Comparison of ENCODE assay signal across 15 mouse cellular contexts in the genomic region with DNA sequence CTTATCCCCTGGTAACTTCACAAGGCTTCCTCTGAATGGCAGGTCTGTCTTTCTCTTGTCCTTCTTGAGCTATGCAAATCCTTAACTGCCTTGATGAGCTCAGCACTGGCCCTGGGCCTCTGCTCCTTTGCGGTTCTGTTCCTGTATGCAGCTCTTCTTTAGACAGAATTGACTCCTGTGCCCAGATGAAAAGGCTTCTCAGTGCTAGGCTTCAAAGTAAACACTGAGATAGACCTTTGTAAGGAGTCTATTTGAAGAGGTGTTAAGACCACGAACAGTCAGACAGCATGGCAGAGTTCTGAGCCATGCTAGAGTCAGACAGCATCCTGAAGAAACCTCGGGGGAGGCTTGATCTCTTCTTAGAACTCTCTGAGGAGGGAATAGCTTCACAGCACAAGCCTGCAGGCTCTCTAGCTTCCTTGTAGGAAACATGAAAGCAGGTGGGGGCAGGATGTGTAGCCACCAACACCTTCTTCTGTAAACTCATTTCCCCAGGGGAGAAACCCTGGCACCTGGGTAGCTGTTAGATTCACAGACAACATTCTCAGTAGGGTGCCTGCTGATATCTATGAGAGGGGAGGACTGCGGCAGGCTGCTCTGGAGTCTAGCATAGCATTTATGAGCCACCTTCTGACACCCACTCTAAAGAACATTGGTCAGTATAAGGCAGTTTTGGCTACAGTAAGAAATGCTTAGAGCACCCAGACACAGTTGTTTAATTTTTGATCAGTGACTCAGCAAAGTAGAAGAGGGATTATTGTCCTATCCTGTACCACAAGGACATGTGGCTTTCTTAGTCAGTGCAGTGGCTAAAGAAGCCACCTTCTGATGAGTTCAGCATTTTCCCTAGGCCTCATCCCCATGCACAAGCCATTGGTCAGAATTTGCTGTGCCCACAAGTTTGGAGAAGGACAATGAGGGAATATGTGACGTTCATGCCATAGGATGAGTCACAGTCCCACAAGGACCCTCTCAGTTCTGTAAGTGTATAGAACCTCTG. TPM values are rescaled to one million over a fixed set of nuclear protein-coding genes. Genes with fewer than 3 reads are reported as not detected.
DNase-seq lines count a peak whose midpoint lies in the region; ATAC-seq lines count a peak whose summit lies in the region.
"Had no signal": no experiment of that assay in that cellular context is flagged by ENCODE, and none has a peak within 500 bp of the region (broad histone marks: within the 10 kb centered on the region; RNA-seq: fewer than 3 reads in every experiment).

No protein-coding gene starts in this region.

- peaks cover 9% of the 10 kb centered on the region; the same call in 1 of the 2 replicates for H3K4me1 ChIP-seq in heart, embryonic 10.5 days
- peaks cover 11% of the 10 kb centered on the region for H3K4me1 ChIP-seq in midbrain, embryonic 13.5 days (replicated peaks)

- no peak overlapping the region for H3K27ac ChIP-seq in heart, embryonic 10.5 days
- H3K27ac ChIP-seq in midbrain, embryonic 13.5 days = no peak overlapping the region
- H3K27ac ChIP-seq: heart, embryonic 13.5 days; limb, embryonic 13.5 days; lung, embryonic 15.5 days had no signal

- H3K4me2 ChIP-seq in midbrain, embryonic 13.5 days (replicated peaks) = no peak overlapping the region
- H3K4me2 ChIP-seq: heart, embryonic 13.5 days; limb, embryonic 13.5 days; lung, embryonic 15.5 days had no signal

- no peaks in the 10 kb centered on the region for H3K9me3 ChIP-seq in heart, embryonic 10.5 days
- no peaks in the 10 kb centered on the region for H3K9me3 ChIP-seq in midbrain, embryonic 13.5 days
- H3K9me3 ChIP-seq: heart, embryonic 13.5 days; limb, embryonic 13.5 days; lung, embryonic 15.5 days had no signal

- DNase-seq in heart, adult 11 months = peak; percentile 82
- DNase-seq in heart, embryonic 10.5 days (ENCODE audit: low spot score) = no peak
- DNase-seq in thymus, postnatal 0 days (ENCODE audit: low spot score) = peak; percentile 14
- no peak for DNase-seq in thymus, adult 18-20 months
- peak; percentile 16 for DNase-seq in thymus, postnatal 4 days
- DNase-seq in layer of hippocampus, postnatal 10 days (ENCODE audit: low spot score in 2 of 2) = no peak
- no peak for DNase-seq in adrenal gland, adult 18-20 months (ENCODE audit: low spot score in 2 of 2)
- DNase-seq: cerebellum, adult 8-10 months; embryo, embryonic 11 days; kidney, adult 2 months had no signal

- WGBS in heart, embryonic 10.5 days = 34% methylated on average over 5 of the region's 5 CpGs
- 36% methylated on average over 5 of the region's 5 CpGs for WGBS in midbrain, embryonic 13.5 days

- H3K4me3 ChIP-seq in heart, embryonic 10.5 days = no peak overlapping the region
- no peak overlapping the region for H3K4me3 ChIP-seq in midbrain, embryonic 13.5 days (replicated peaks)
- H3K4me3 ChIP-seq: heart, embryonic 13.5 days; limb, embryonic 13.5 days; lung, embryonic 15.5 days had no signal

- no peaks in the 10 kb centered on the region for H3K36me3 ChIP-seq in heart, embryonic 10.5 days
- H3K36me3 ChIP-seq in midbrain, embryonic 13.5 days = no peaks in the 10 kb centered on the region
- H3K36me3 ChIP-seq: heart, embryonic 13.5 days; limb, embryonic 13.5 days; lung, embryonic 15.5 days had no signal

- 0 out of 2 replicates have a peak, but pooled peaks have one; percentile 30 for ATAC-seq in midbrain, embryonic 13.5 days

- no peaks in the 10 kb centered on the region for H3K27me3 ChIP-seq in heart, embryonic 10.5 days (ENCODE audit: insufficient read depth, poor library complexity, severe bottlenecking)
- H3K27me3 ChIP-seq in midbrain, embryonic 13.5 days = no peaks in the 10 kb centered on the region
- H3K27me3 ChIP-seq: heart, embryonic 13.5 days; limb, embryonic 13.5 days; lung, embryonic 15.5 days had no signal

- no peak overlapping the region for H3K9ac ChIP-seq in midbrain, embryonic 13.5 days (replicated peaks)
- H3K9ac ChIP-seq: heart, embryonic 13.5 days; limb, embryonic 13.5 days; lung, embryonic 15.5 days had no signal

RNA-seq across cellular contexts. Expression of a gene that starts 31.4 kb away (rescaled TPM):
- 12.5 and 20.4 TPM in 2 replicates for polyA plus RNA-seq in heart, embryonic 10.5 days (2016; fragmentation: Nextera tagmentation; extraction: Ambion mirVana)
- polyA plus RNA-seq in thymus, postnatal 0 days (2015; fragmentation: Nextera tagmentation; extraction: Ambion mirVana) = 4.5 and 5.6 TPM in 2 replicates
- polyA plus RNA-seq in midbrain, embryonic 13.5 days (2015; fragmentation: Nextera tagmentation; extraction: Ambion mirVana) = 5.8 and 7.5 TPM in 2 replicates
- total RNA-seq in layer of hippocampus, postnatal 10 days (2021) = 10 to 100 TPM; 16.8 to 18.1 TPM
- 10 to 100 TPM; 12.7 to 17.4 TPM for total RNA-seq in adrenal gland, adult 18-20 months (2021)

RNA-seq across cellular contexts. Expression of a gene that starts 31.6 kb away (rescaled TPM):
- 93.8 and 103 TPM in 2 replicates for polyA plus RNA-seq in heart, embryonic 10.5 days (2016; fragmentation: Nextera tagmentation; extraction: Ambion mirVana)
- 67.5 and 72.9 TPM in 2 replicates for polyA plus RNA-seq in thymus, postnatal 0 days (2015; fragmentation: Nextera tagmentation; extraction: Ambion mirVana)
- polyA plus RNA-seq in midbrain, embryonic 13.5 days (2015; fragmentation: Nextera tagmentation; extraction: Ambion mirVana) = 68.6 and 69.6 TPM in 2 replicates
- 10 to 100 TPM; 71.5 to 75.5 TPM for total RNA-seq in layer of hippocampus, postnatal 10 days (2021)
- total RNA-seq in adrenal gland, adult 18-20 months (2021) = 100 to 1,000 TPM in 1 of 2 experiments, 10 to 100 TPM in 1; 92.9 to 101 TPM

RNA-seq across cellular contexts. Expression of a gene that starts 58.0 kb away (rescaled TPM):
- 1.1 and 3.7 TPM in 2 replicates for polyA plus RNA-seq in heart, embryonic 10.5 days (2016; fragmentation: Nextera tagmentation; extraction: Ambion mirVana)
- 0.40 and 0.44 TPM in 2 replicates for polyA plus RNA-seq in thymus, postnatal 0 days (2015; fragmentation: Nextera tagmentation; extraction: Ambion mirVana)
- polyA plus RNA-seq in midbrain, embryonic 13.5 days (2015; fragmentation: Nextera tagmentation; extraction: Ambion mirVana) = 0.26 and 0.89 TPM in 2 replicates
- 1 to 10 TPM; 1.0 to 1.8 TPM for total RNA-seq in layer of hippocampus, postnatal 10 days (2021)
- under 1 TPM; 0.63 to 0.74 TPM for total RNA-seq in adrenal gland, adult 18-20 months (2021)
- polyA plus RNA-seq: kidney, adult 2 months; small intestine, adult 2 months had no signal

Comparison
In these comparisons a context has a peak if more than half of its experiments do, and no peak if none do; other contexts are left out.
1. DNase-seq: peak in heart, adult 11 months (single experiment), thymus, postnatal 0 days (single experiment) and thymus, postnatal 4 days (single experiment); none in heart, embryonic 10.5 days (single experiment), thymus, adult 18-20 months (0 of 2), layer of hippocampus, postnatal 10 days (0 of 2) and adrenal gland, adult 18-20 months (0 of 2).